Mouse (Mus musculus) layer of hippocampus, adult 9-11 months (tissue): ENCODE measurements around the gene Ptch1.

ENCODE experiments used
- DNase-seq: peaks from one replicate; pipeline ENCODE4 v3.0.0; 2022

Gene Ptch1

DNA sequence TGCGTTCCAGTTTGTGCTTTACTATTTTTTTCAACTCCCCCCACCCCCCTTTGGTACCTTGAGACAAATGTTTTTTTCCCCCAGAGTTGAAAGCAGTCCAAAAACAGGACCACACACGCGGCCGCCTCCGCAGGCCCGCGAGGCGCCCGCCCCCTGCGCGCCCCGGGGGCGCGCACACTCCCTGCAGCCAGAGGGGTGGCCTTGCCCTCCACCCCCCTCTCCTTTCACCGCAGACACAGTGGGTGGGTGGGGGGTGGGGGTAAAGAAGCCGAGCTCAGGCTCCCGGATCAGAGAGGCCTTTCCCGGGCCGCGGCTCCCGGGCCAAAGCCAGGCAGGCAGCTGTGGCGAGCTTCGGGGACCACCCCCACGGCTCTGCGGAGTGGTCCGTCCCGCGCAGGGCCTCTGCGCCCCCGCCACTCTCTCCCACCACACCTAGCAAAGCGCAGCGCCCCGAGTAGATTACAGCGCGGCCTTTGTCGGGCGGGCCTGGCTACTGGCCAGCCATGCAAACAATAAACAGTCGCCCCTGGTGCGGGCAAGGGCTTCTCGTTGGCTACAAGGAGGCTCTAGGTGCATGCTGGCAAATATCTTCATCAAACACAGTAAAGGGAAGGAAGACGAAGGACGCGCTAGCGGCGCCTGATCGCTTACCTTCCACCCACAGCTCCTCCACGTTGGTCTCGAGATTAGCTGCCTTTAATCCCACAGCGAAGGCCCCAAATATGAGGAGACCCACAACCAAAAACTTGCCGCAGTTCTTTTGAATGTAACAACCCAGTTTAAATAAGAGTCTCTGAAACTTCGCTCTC lies 10.2 kb downstream of the Ptch1 start:
- peak; percentile 55 for DNase-seq

DNA sequence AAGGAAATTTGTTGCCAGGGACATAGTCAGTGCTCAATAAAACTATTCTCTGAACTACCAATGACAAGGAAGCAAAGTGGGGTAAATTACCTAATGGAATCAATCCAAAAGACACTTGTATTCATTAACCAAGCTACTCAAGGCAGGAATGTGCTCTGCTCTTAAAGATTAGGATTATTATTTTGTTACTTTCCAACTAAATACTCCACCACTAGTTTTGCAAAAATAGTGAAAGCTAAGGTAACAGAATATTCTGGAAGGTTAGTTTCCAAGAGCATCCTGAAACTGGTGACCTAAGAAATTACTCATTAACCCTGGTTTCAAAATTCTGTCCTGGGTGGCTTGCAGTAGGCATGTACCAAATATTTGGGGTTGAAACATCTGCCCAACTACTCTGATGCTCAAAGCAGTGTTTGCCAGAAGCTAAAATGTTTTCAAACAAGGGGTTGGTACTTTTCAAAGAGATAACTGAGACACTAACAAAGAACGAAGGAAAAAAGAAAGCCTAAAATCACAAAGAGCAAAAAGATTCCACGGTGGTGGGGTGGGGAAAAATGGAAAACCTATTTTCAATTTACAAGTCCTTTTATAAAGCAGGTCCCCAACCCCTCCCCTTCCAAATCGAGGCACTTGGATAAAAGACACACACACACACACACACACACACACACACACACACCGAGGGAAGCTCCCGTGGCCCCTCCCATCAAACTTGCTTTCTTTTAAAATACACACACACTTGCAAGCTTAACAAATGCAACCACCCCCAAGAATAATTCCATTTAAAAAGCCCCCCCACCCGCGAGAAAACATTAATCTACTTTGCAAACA lies 11.0 kb downstream of the Ptch1 start:
- no peak for DNase-seq

DNA sequence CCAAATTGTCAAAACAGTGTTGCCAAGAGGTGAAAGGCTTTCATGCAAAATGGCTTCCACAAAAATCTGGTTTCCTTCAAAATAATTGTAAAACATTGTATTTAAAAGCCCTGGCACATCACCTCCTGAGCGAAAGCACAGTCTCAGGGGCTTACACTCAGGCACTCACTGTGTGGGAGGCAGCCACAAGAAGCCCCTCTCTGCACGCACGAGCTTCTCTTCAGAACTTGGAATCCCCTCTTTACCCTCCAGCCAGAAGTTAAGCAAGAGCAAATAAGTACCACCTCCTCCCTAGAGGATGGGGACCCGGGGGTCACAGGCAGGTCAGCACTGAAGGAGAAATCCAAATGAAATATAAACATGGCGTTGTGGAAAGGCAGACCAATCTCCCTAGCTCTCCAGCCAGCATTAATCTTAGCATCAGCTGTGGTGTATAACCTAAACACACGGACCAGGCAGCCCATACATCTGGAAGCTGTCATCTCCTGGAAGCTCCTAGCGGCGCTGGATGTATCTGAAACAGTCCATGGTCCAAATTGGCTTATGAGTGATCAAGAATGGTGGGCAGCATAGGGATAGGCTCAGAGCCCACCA lies 15.0 kb downstream of the Ptch1 start:
- no peak for DNase-seq

DNA sequence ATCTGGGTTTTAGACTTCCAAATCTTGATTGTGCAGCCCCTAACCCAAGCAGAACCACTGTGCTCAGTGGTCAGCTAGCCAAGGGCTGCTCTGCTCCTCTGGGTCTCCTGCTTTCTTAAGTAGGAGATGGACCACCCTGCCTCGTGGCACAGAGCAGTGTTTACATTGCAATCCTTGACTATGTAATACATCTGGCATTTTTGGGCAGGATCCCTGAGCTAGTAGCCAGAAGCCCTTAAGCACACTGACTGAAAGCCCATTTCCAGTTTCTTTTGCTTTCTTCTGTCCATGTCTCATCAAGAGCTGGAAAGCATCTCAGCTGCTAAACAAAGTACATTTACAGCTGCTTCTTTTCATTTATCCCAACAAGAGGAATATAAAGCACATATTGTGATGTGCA lies 17.0 kb downstream of the Ptch1 start:
- DNase-seq: no peak

DNA sequence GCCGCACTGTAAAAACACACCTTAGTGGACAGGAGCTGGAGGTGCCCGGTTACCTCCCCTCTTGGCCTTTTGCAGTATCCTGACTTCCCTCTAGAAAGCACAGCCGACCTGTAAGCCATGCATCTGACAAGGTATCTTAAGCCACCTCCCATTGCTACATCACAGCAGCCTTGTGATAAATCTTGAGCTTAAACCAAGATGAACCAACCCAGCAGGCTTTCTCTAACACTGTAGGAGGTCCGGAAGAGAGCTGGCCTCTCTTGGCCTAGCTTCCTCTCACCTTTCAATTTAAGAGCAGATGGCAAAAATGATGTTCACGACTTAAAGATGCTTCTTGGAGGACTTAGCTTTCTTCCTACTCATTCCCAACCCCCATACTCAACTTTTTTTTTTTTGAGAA lies 17.5 kb downstream of the Ptch1 start:
- DNase-seq: no peak

DNA sequence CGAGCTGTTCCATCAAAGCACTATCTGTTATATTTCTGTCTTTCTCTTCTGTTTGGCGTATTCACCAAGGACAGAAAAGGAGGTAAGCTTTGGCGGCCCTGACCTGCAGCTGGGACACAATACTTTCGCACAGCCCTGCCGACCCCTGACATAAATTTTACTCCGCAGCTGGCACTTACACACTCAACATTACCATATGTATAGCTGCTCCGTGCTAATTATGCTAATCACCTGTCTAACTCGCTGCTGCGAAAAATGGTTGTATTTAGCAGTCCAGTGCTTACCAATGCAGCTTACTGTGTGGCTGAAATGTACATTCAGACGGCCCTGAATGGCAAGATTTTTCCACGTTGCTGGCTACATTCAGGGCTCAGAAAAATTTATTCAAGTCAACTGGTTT lies 18.8 kb downstream of the Ptch1 start:
- DNase-seq: no peak

DNA sequence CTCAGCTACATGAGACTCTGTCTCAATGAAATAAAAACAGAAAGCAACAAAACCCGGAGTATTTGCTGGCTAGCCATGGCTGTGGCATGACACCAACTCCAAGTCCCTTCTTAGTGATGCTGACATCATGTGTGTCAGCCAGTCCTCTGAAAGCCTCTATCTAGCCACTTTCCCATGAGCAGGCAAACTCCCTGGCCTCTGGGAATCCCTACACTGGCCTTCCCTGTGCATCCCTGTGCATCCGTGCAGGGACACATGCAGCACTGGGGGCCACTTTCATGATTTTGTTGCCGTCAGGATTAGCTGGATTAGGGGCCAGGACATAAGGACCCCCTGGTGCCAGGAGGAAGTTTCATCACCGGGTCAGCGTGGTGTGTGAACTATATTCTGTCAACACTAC lies 20.0 kb downstream of the Ptch1 start:
- DNase-seq: no peak

DNA sequence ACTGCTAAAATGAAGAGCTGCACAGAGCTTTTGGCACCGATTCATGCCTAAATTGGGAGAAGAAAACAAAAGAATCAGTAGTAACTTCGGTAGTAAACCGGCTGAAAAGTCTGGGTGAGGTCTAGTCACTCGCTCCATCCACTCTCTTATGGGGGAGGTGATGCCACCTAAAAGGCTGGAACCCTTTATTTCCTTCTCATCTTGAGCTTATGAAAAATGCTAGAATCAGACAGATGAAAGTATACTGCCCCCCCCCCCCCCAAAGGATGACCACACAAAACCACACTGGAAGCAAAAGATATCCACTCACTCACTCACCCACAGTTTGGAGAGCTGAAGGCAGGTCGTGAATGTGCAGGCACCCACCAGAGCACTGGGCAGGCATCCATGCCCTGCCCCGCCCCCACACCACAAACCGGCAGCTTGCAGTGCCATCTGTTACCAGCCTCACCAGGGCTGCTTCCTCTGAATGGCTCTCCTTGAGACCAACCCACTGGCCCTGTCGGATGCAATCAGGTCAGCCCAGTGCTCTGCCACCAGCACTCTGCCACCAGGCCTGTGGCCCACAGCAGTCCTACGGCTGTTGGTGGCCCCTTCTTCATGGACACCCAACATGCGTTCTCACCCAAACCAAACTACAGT lies 21.0 kb downstream of the Ptch1 start:
- DNase-seq: peak; percentile 88

DNA sequence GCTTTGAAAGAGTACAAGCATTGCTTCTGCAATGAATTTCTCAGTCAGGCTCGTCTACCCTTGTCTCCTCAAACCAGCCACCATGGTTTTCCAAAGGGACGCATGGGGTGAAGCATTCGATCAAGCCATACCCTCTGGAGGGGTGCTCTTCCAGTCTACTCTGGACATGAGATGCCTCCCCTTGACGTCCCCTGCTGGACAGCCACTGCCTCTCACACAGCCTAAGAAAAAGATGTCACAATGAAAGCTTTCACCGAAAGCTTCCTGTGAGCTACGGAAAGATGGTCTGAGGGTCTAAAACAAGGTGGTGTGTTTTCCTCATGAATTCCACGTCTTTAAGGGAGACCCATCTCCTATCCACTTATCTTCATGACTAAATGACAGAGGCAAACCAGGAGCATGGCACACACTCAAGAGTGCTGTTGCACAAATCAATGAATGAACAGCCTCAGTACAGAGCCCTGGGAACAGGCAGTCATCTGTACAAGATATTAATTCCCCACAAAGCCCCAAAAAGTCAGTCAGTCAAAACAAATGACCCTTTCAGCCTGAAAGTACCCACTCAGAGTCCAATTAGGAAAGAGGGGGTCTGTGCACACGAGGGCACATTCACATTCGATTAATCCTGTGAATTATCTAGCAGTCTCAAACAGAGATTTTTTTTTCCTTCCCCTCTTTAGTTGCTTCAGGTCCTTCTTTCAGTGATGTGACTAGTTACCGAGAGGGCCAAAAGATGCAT lies 21.7 kb downstream of the Ptch1 start:
- DNase-seq: no peak

DNA sequence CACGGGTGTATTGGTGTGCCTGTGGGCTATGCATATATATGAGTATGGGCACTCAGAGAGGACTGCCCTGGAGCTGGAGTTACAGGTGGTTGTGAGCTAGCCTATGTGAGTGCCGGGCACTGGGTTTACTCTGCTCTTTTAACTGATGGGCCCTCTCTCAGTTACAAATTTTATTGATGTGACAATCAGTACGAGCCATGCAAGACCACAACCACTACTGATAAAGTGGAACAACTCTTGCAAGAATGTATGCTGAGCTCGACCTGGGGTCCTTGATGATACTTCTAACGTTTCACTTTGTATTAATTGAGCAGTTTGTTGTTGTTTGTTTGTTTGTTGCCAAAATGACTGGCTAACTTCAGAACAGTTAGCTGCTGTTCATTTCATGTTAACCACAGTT lies 23.0 kb downstream of the Ptch1 start:
- no peak for DNase-seq

DNA sequence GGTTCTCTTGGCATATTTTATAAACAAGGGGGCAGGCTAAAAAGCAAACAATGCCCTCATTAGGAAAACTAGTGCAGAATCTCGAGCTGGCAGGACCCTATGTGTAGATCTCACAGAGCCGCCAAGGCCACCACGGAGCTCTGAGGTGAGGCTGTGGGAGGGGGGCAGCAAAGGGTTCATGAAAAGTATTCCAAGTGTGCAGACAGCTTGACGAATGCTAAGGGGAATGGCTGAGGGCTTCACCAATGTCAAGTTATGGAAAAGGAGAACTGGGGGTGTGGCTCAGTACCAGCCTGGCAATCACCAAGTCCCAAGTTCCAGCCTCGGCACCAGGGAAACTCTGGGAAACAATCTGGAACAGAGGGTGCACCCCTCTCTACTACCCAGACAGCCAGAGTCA lies 24.2 kb downstream of the Ptch1 start:
- no peak for DNase-seq

DNA sequence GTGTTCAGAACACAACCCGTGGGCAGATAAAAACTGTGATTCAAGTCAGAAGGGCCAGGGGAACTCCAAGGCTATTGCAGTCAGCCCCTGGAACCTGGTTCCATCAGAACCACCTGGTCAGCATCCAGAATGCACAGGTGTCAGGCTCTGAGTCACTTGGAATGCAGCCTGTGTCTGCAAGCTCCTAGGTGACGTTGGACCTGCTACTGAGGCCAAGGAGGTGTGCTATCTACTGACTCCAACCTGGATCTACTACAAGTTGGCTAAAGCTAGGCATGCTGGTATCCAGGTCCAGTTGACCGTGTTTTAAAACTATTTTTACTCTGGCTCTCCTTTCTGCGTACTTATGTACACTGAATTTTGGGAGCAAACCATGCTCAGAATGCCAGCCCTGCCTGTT lies 24.8 kb downstream of the Ptch1 start:
- no peak for DNase-seq

DNA sequence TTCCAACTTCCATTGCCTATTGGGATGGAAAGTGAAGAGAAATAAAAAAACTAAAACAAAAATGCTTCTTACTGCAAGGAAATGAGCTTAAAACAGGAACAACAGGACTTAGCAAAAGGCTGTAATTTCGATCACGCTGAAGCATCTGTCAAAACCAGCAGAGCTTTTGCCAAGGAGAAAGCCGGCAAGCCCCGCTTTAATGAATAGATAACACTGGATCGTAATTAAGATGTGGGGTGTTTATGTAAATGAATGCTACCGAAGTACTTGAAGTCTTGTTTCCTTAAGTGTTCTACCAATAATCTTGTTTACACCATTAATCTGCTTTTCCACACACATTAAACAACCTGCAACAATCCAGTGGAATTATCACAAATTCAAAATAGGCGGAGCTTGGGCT lies 28.1 kb downstream of the Ptch1 start:
- no peak for DNase-seq

DNA sequence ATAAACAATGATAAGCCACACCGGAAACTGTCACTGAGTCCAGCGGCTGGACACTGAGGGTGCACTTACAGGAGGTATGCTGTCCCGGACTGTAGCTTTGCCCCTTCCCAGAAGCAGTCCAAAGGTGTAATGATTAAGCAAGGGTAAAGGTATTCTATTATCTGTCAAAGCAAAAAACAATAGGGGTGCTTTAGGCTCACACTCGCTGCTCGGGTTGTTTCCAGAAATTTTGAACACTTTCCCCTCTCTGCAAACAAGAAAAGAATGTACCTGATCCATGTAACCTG lies 28.5 kb downstream of the Ptch1 start:
- DNase-seq: no peak

DNA sequence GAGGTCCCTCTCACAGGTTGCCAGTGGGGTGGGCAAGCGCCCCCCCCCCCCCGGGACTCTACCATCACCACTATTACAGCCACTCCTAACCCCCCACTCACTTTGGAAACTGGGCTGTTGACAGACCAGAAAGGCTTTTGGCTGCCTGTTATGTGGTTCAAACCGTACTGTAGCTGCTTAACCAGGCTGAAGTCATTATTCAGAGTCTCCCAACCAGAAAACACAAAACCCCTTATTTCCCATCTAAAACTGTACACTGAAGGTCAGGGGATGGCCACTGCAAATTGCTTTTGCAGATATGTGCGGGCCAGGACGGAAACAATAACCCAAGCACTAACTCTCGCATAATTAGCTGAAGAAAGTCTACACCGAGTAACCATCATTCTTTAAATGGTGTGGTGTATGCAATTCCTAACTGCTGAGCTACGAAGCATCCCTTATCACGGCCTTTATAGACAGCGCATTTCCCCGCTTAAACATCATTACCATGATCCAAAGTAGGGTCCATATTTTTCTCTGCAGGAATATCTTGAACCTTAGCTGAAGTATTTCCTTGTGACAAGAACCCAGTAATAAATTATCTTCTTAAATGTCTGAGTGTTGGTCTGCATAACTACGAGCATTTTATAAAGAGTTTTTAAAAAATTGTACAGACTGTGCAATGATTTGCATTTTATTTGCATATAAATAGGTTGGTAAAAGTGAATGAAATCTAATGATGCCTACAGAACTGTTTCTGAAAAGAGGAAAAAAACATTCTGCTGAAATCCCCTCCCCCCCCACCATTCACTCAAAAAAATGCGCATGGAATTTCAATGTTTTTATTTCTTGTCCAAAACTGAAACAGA lies 29.1 kb downstream of the Ptch1 start:
- no peak for DNase-seq

DNA sequence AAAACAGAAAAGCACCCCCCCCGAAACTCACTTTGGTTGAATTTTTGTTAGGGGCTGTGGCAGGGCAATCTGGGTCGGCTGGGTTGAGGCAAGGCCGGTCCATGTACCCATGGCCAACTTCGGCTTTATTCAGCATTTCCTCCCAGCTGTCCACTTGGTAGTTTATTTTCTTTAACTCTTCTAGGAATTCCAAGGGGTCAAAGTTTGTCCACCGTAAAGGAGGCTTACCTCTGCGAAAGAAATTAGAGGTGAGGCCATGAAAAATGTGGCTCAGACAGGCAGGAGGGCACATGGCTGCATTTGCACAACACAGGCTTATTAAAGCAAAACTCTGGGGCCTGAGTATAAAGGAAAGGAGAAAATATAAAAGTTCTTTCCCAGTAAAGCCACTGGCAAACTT lies 29.9 kb downstream of the Ptch1 start:
- DNase-seq: no peak

DNA sequence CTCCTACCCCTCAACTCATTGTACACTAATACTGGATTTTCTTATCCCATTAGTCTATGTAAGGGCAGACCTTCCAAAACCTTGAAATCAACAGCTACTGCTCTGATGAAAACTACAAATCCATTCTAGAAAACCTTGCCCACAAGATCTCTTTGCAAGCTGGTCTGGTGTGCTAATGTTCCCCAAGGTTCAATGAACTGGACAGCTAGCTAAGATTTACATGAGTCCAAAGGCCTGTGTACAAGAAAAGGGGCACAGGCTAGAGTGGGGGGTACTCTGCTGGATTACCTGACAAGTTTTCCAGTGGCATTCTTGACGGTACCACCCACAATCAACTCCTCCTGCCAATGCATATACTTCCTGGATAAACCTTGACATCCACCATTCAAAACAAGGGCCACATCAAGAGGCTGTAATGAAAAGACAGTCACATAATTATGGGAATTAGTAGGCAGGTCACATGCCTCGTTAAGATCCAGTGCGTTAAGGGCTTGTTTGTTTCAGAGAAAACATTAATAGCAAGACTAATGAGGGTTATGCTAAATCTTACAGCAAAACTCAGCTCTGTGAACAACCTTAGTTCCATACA lies 30.5 kb downstream of the Ptch1 start:
- DNase-seq: no peak

DNA sequence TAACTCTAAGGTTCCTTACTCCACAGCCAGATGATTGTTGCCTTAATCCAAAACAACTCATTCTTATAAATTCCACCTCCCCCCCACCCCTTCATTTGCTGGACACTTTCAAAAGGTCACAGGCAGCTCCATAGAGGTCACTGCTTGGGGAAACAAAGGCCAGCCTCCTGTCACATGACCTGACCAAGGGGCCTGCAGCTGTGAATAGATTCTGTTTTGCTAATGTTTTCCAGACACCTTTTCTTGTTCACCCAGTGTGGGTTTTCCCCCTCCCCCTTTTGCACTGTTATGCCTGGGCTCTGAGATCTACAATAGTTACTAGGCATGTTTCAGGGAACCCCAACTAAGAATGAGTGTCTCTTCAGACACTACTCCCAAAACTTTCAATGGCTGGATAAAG lies 31.9 kb downstream of the Ptch1 start:
- no peak for DNase-seq

DNA sequence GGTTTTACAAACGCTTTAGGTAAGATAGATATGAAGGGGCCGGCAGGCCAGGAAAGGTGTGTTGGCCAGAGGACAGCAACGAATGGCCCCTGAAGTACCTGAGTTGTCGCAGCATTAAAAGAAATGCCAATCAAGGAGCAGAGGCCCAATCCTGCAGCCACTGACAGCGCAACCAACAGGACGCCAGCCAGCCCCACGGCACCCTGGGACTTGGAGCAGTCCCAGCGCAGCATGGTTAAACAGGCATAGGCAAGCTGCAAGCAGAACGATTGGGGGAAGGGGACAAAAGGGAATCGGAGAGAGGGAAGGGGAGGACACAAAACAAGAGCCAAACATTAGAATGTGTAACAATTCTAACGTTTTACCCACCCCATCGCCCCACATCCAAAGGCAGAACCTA lies 32.8 kb downstream of the Ptch1 start:
- no peak for DNase-seq

DNA sequence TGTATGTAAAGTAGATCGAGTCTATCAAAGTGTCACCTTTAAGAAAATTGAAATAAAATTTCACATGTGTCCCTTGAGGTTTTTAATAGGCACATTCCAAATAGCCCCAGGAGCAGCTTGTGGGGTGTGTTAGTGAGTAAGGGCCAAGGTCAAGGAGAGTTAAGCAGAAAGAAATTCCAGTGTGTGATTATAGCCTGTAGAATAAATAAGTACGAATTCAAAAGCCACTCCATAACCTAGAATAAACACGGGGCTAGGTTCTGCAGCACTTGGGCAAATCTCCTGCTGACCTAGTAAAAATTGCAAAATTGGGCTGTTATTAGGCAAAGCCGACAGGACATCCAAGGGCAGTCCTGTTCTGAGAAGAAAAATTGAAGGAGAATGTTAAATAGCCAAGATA lies 38.4 kb downstream of the Ptch1 start:
- DNase-seq: no peak

DNA sequence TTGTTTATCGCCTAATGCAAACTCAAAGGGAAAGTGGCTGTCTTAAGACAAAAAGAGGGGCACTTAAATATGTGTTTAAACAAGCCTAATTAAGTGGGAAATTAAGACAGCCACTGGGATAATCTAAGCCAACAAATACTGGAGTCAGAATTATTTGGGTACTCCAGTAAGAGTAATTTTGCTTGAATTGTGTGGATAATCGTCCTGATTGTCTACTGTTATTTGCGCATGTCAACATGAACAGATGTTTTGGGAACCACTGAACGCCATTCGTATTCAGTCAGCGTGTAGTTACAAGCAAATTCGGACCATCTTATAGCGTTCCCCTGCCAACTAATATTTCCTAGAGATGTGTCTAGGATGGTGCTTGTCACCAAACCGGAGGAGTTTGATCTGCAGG lies 42.5 kb downstream of the Ptch1 start:
- no peak for DNase-seq

DNA sequence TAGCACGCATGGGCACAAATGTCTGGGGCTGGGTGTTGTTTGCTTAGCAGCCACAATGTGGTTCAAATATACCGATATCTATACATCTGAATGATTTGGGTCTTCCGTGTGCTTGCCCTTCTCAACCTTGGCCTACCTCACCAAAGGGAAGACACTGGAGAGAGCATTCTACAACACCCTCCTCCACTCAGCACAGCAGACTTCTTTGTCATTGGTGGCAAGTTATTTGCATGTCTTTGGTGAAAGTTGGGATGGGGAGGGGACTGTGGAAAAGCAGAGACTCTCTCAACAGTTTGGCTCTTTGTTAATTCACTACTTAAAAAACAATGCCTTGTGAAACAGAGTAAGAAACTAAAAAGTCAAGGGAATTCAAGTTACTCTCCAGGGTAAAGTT lies 43.0 kb downstream of the Ptch1 start:
- DNase-seq: no peak
